In genomic region chr4:139192499-139193175, GRCm38 (mm10) we compare ENCODE assay signal across 7 mouse cellular contexts. TPM values are rescaled to one million over a fixed set of nuclear protein-coding genes. Genes with fewer than 3 reads are reported as not detected.
A peak's percentile ranks its signal among the peaks of the same experiment; 100 is the strongest.
DNase-seq lines count a peak whose midpoint lies in the region; ATAC-seq lines count a peak whose summit lies in the region.

Gene Capzb, plus strand, starts transcription at chr4:139192899.

- peaks cover 51% of the 10 kb centered on the region for H3K4me1 ChIP-seq in intestine, embryonic 16.5 days (ENCODE audit: control insufficient read depth, insufficient read depth, low read length)
- peaks cover 25% of the 10 kb centered on the region for H3K4me1 ChIP-seq in midbrain, embryonic 11.5 days (ENCODE audit: control insufficient read depth, insufficient read depth, low read length)

- peak within 1 kb of the TSS; percentile 88 for H3K4me3 ChIP-seq in intestine, embryonic 16.5 days (ENCODE audit: low read length)
- H3K4me3 ChIP-seq in midbrain, embryonic 11.5 days (ENCODE audit: low read depth, low read length) = peak within 1 kb of the TSS; percentile 96

- WGBS in intestine, embryonic 16.5 days = under 1% methylated on average over 52 of the region's 69 CpGs
- under 1% methylated on average over 51 of the region's 69 CpGs for WGBS in midbrain, embryonic 11.5 days

- intact Hi-C loops in left cerebral cortex, postnatal 36 days (cut with DNase I) = loop anchor here (2.0 kb wide), 1 partner anchor 62 kb away; the partner anchor contains the start of gene Minos1

- peak within 1 kb of the TSS; percentile 98 for H3K27ac ChIP-seq in intestine, embryonic 16.5 days (ENCODE audit: low read length)
- H3K27ac ChIP-seq in midbrain, embryonic 11.5 days (ENCODE audit: low read depth, low read length) = peak within 1 kb of the TSS; percentile 65; the same call in 1 of the 2 replicates

- H3K9me3 ChIP-seq in intestine, embryonic 16.5 days (ENCODE audit: control insufficient read depth, low read length) = no peaks in the 10 kb centered on the region
- no peaks in the 10 kb centered on the region for H3K9me3 ChIP-seq in midbrain, embryonic 11.5 days (ENCODE audit: control insufficient read depth, low read length)

- peak; percentile 98 for DNase-seq in adrenal gland, adult 2 months
- peak; percentile 96 for DNase-seq in embryo, embryonic 11.5 days (ENCODE audit: low read depth, low spot score)
- peak; percentile 98 for DNase-seq in gastrocnemius, postnatal 4 days (ENCODE audit: low spot score in 2 of 2)
- peak; percentile 95 to 97 for DNase-seq in left cerebral cortex, postnatal 36 days (ENCODE audit: low spot score in 2 of 2)
- peak; percentile 99 for DNase-seq in midbrain, embryonic 11.5 days (ENCODE audit: low spot score, missing footprints)
- peak; percentile 96 for DNase-seq in skeletal muscle tissue, adult 2 months (ENCODE audit: low read depth, low spot score)

- no peaks in the 10 kb centered on the region for H3K36me3 ChIP-seq in intestine, embryonic 16.5 days (ENCODE audit: control insufficient read depth, insufficient read depth, low read length)
- no peaks in the 10 kb centered on the region for H3K36me3 ChIP-seq in midbrain, embryonic 11.5 days (ENCODE audit: control insufficient read depth, insufficient read depth, low read length)

- H3K9ac ChIP-seq in intestine, embryonic 16.5 days (ENCODE audit: low read depth, low read length) = peak within 1 kb of the TSS; percentile 96
- peak within 1 kb of the TSS; percentile 89 for H3K9ac ChIP-seq in midbrain, embryonic 11.5 days (ENCODE audit: low read length)

- no peaks in the 10 kb centered on the region for H3K27me3 ChIP-seq in intestine, embryonic 16.5 days (replicated peaks; ENCODE audit: control insufficient read depth, insufficient read depth, low read length)
- H3K27me3 ChIP-seq in midbrain, embryonic 11.5 days (ENCODE audit: control insufficient read depth, insufficient read depth, low read length) = no peaks in the 10 kb centered on the region

- peak within 1 kb of the TSS; percentile 96 for H3K4me2 ChIP-seq in intestine, embryonic 16.5 days (ENCODE audit: low read depth, low read length)
- H3K4me2 ChIP-seq in midbrain, embryonic 11.5 days = peak within 1 kb of the TSS; percentile 72

- ATAC-seq in intestine, embryonic 16.5 days = peak; percentile 93
- peak; percentile 99 for ATAC-seq in midbrain, embryonic 11.5 days (ENCODE audit: low FRiP score)

RNA-seq across cellular contexts. Expression of gene Capzb, which starts in this region (rescaled TPM):
- 100 to 1,000 TPM; 312 to 392 TPM for total RNA-seq in adrenal gland, adult 2 months (2021)
- polyA plus RNA-seq in adrenal gland, adult 2 months (2012; rRNA removed) = 140 and 199 TPM in 2 replicates
- 100 to 1,000 TPM; 445 to 463 TPM for total RNA-seq in gastrocnemius, postnatal 4 days (2021)
- 440 and 454 TPM in 2 replicates for polyA plus RNA-seq in intestine, embryonic 16.5 days (2015; fragmentation: Nextera tagmentation; extraction: Ambion mirVana)
- 100 to 1,000 TPM; 343 to 354 TPM for total RNA-seq in left cerebral cortex, postnatal 36 days (2021)
- polyA plus RNA-seq in midbrain, embryonic 11.5 days (2014; fragmentation: Nextera tagmentation; extraction: Ambion mirVana) = 244 and 249 TPM in 2 replicates

Comparison
In these comparisons a context has a peak if more than half of its experiments do, and no peak if none do; other contexts are left out.
1. Peak in every context shown above with its lines: DNase-seq, ATAC-seq, H3K4me3 ChIP-seq and H3K27ac ChIP-seq.